Mouse (Mus musculus): Measurements from ENCODE around the gene Ascl3. TPM values are rescaled to one million over a fixed set of nuclear protein-coding genes. Genes with fewer than 3 reads are reported as not detected.

Gene Ascl3
- polyA plus RNA-seq, 1 experiment from 2014 or later = not detected

GRCm38 (mm10) chr7:109707023-109707785, 24.3 kb downstream of the Ascl3 start:
- no peak overlapping the region for H3K9ac ChIP-seq
- ATAC-seq = no peak

DNA sequence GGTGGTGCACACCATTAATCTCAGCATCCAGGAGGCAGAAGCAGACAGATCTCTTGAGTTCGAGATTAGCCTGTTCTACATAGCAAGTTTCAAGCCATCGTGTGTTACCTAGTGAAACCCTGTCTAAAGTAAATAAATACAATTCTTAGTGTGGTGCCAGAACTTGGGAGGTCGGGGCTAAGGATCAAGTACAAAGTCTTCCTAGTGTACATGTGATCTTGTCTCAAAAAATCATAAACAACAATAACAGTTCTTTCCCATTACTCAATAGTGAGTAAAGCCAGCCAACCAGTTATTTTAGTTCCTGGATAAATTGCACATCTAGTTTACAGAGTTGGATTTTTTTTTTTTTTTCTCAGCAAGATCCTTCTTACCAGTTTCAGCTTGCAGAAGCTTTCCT, 27.1 kb downstream of the Ascl3 start:
- ATAC-seq = no peak
- no peak overlapping the region for H3K27ac ChIP-seq
- no peak overlapping the region for H3K9ac ChIP-seq
- H3K9me3 ChIP-seq = no peaks in the 10 kb centered on the region
- no peaks in the 10 kb centered on the region for H3K27me3 ChIP-seq (replicated peaks)
- H3K4me1 ChIP-seq (replicated peaks) = peaks cover 3% of the 10 kb centered on the region; the same call in 1 of the 2 replicates
- H3K4me2 ChIP-seq (replicated peaks) = peak overlapping the region; percentile 81
- 51% methylated on average over 3 of the region's 3 CpGs for WGBS
- H3K4me3 ChIP-seq (replicated peaks) = peak overlapping the region; percentile 74
- no peaks in the 10 kb centered on the region for H3K36me3 ChIP-seq

More at GRCm38 (mm10) chr7:109707023-109707785, 24.3 kb downstream of the Ascl3 start:
- Histone ChIP-seq H3K4me3 (replicated peaks) (no peak overlapping the region), H3K4me2 (replicated peaks) (no peak overlapping the region), H3K36me3 (no peaks in the 10 kb centered on the region), H3K9me3 (no peaks in the 10 kb centered on the region), H3K4me1 (replicated peaks) (peaks cover 6% of the 10 kb centered on the region; the same call in 1 of the 2 replicates), H3K27ac (no peak overlapping the region), H3K27me3 (replicated peaks) (no peaks in the 10 kb centered on the region)
- 31% methylated on average over 4 of the region's 4 CpGs for WGBS

GRCm38 (mm10) chr7:109704016-109704377, 27.5 kb downstream of the Ascl3 start:
- Histone ChIP-seq H3K4me3 (replicated peaks) (peak overlapping the region; percentile 74), H3K4me2 (replicated peaks) (peak overlapping the region; percentile 81), H3K36me3 (no peaks in the 10 kb centered on the region), H3K9ac (peak overlapping the region; percentile 71), H3K9me3 (no peaks in the 10 kb centered on the region), H3K27ac (peak overlapping the region; percentile 72), H3K4me1 (replicated peaks) (peaks cover 3% of the 10 kb centered on the region; the same call in 1 of the 2 replicates), H3K27me3 (replicated peaks) (no peaks in the 10 kb centered on the region)
- WGBS = 2% methylated on average over 17 of the region's 17 CpGs
- ATAC-seq = no peak; the same call in 1 of the 2 replicates

DNA sequence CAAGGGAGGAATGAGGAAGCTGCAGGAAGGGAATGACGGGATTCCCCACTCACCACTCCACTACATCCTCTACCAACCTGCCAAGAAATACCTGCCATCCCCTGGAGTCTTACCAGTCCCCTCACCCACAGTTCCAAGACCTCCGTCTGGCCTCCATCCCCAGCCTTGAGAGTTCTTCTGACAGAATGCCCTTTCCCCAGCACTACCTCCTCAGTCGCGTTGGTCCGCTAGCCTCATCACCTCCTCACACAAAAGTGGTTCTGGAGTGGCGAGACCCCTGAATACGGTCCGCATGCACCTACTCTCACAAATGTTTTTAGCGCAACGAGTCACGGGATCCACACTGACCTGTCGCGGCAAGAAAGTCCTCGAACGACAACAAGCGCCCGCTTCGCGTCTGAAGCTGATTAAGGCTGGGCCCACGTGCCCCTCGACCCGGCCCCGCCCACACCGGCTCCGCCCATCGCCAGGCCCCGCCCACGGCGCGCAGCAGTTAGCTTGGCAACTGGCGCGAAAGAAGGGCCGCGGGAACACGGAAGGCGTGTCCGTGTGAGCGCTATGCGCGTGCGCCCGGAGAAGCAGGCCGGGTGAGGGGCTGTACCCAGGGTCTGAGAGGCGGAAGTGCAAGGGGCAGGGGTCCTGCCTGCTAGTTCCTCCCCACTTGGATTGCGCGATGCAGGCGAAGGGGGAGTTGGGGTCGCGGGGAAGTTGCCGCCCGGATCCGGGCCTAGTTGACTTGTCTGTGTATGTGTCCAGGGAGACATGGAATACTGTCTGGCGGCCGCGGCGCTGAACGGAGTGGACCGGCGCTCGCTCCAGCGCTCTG, 28.1 kb downstream of the Ascl3 start, which contains the start of the genes St5 and Akip1:
Gene St5, minus strand, starts transcription at position 416 of the 826 bp plus-strand sequence.
Gene Akip1, plus strand, starts transcription at position 501 of the 826 bp plus-strand sequence.
- H3K9ac ChIP-seq = peak within 1 kb of the TSS; percentile 71
- under 1% methylated on average over 61 of the region's 61 CpGs for WGBS
- peak within 1 kb of the TSS; percentile 74 for H3K4me3 ChIP-seq (replicated peaks)
- peaks cover 3% of the 10 kb centered on the region; the same call in 1 of the 2 replicates for H3K4me1 ChIP-seq (replicated peaks)
- H3K27ac ChIP-seq = peak within 1 kb of the TSS; percentile 72
- peak within 1 kb of the TSS; percentile 81 for H3K4me2 ChIP-seq (replicated peaks)
- peak; percentile 97 for ATAC-seq
- H3K27me3 ChIP-seq (replicated peaks) = no peaks in the 10 kb centered on the region
- no peaks in the 10 kb centered on the region for H3K9me3 ChIP-seq
- H3K36me3 ChIP-seq = no peaks in the 10 kb centered on the region

DNA sequence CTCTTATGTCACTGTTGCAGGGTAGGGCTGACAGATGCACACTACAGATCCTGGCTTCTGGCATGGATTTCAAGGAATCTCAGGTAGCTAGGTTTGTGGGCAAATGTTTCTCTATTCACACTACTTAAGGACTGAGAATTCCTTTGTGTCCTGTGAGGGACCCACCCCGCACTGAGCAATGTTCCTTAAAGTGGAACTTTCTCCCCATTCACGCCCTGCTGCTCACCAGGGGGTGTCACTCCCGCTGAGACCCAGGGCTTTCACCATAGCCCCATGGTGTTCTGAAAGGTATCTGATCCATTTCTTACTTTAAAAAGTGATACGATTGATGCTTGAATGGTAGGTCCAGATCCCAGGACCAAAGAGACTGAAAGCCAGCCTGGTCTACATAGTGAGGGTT, 28.8 kb downstream of the Ascl3 start:
- ATAC-seq = no peak
- no peak overlapping the region for H3K9ac ChIP-seq
- H3K27ac ChIP-seq = no peak overlapping the region
- no peaks in the 10 kb centered on the region for H3K9me3 ChIP-seq
- H3K4me1 ChIP-seq (replicated peaks) = peaks cover 3% of the 10 kb centered on the region; the same call in 1 of the 2 replicates
- H3K4me3 ChIP-seq (replicated peaks) = no peak overlapping the region
- H3K36me3 ChIP-seq = no peaks in the 10 kb centered on the region
- 56% methylated on average over 4 of the region's 4 CpGs for WGBS
- H3K27me3 ChIP-seq (replicated peaks) = no peaks in the 10 kb centered on the region
- peak overlapping the region; percentile 81 for H3K4me2 ChIP-seq (replicated peaks)

DNA sequence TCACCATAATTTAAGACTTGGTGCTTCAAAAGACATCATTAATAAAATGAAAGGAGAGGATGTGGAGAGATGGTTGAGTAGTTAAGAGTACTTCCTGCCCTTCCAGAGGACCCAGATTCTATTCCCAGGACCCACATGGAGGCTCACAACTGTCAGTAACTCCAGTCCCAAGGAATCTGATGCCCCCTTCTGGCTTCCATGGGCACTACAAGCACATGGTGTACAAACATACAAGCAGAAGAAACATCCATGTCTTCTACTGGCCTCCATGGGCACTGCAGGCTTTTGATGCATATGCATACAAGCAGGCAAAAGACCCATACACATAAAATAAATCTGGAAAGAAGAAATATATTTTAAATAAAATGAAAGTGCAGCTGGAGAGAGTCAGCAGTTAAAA, 31.3 kb downstream of the Ascl3 start:
- H3K9me3 ChIP-seq = no peaks in the 10 kb centered on the region
- peaks cover 3% of the 10 kb centered on the region; the same call in 1 of the 2 replicates for H3K4me1 ChIP-seq (replicated peaks)
- no peak overlapping the region for H3K4me3 ChIP-seq (replicated peaks)
- H3K4me2 ChIP-seq (replicated peaks) = no peak overlapping the region
- no peak overlapping the region for H3K27ac ChIP-seq
- no peak overlapping the region for H3K9ac ChIP-seq
- no peaks in the 10 kb centered on the region for H3K36me3 ChIP-seq
- ATAC-seq = no peak
- H3K27me3 ChIP-seq (replicated peaks) = no peaks in the 10 kb centered on the region

- no peak overlapping the region for H3K4me2 ChIP-seq (replicated peaks)
- H3K9ac ChIP-seq = no peak overlapping the region
- ATAC-seq = no peak
- no peak overlapping the region for H3K27ac ChIP-seq
- H3K4me1 ChIP-seq (replicated peaks) = 0 out of 2 replicates have a peak, but pooled peaks cover 4% of the 10 kb centered on the region
- WGBS = 88% methylated on average over 10 of the region's 10 CpGs
- H3K4me3 ChIP-seq (replicated peaks) = no peak overlapping the region
- no peaks in the 10 kb centered on the region for H3K9me3 ChIP-seq
- no peaks in the 10 kb centered on the region for H3K36me3 ChIP-seq
- no peaks in the 10 kb centered on the region for H3K27me3 ChIP-seq (replicated peaks)
These were observed 36.2 kb downstream of the Ascl3 start for GRCm38 (mm10) chr7:109695339-109695726.

- H3K27ac ChIP-seq = no peak overlapping the region
- 88% methylated on average over 13 of the region's 13 CpGs for WGBS
- no peaks in the 10 kb centered on the region for H3K27me3 ChIP-seq (replicated peaks)
- H3K9me3 ChIP-seq = no peaks in the 10 kb centered on the region
- H3K36me3 ChIP-seq = no peaks in the 10 kb centered on the region
- no peak for ATAC-seq
- H3K4me3 ChIP-seq (replicated peaks) = no peak overlapping the region
- no peak overlapping the region for H3K9ac ChIP-seq
- 0 out of 2 replicates have a peak, but pooled peaks cover 4% of the 10 kb centered on the region for H3K4me1 ChIP-seq (replicated peaks)
- no peak overlapping the region for H3K4me2 ChIP-seq (replicated peaks)
These were observed 36.8 kb downstream of the Ascl3 start for GRCm38 (mm10) chr7:109694576-109695338.

DNA sequence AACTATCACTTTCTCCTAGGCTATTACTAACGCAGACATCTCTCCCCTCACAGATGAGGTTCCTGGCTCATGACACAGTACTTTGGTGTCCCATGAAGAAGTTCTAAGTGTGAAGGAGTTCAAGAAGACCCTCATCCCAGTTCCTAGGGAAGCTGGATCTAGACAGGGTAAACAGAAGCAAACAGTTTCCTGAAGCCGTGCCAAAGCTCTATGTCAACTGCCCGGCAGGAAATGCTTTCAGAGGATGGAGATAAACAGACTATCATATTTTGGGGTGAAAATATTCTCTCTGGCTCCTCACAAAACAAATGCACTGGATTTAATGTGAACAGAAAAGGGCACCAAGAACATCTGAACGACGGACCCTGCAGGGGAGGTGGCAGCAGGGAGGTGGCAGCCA, 40.6 kb downstream of the Ascl3 start:
- Histone ChIP-seq H3K27ac (0 out of 2 replicates have a peak overlapping the region, but pooled peaks have one; percentile 27), H3K27me3 (replicated peaks) (no peaks in the 10 kb centered on the region), H3K4me2 (replicated peaks) (no peak overlapping the region), H3K4me3 (replicated peaks) (no peak overlapping the region), H3K9me3 (no peaks in the 10 kb centered on the region), H3K36me3 (no peaks in the 10 kb centered on the region), H3K4me1 (replicated peaks) (0 out of 2 replicates have a peak, but pooled peaks cover 4% of the 10 kb centered on the region), H3K9ac (no peak overlapping the region)
- no peak; the same call in 1 of the 2 replicates for ATAC-seq
- 65% methylated on average over 5 of the region's 5 CpGs for WGBS

GRCm38 (mm10) chr7:109690101-109690500, 41.4 kb downstream of the Ascl3 start:
- H3K27ac ChIP-seq = no peak overlapping the region
- no peak for ATAC-seq
- H3K4me1 ChIP-seq (replicated peaks) = 0 out of 2 replicates have a peak, but pooled peaks cover 4% of the 10 kb centered on the region
- no peak overlapping the region for H3K4me2 ChIP-seq (replicated peaks)
- H3K36me3 ChIP-seq = no peaks in the 10 kb centered on the region
- no peaks in the 10 kb centered on the region for H3K9me3 ChIP-seq
- H3K9ac ChIP-seq = no peak overlapping the region
- no peaks in the 10 kb centered on the region for H3K27me3 ChIP-seq (replicated peaks)
- no peak overlapping the region for H3K4me3 ChIP-seq (replicated peaks)
- WGBS = 90% methylated on average over 3 of the region's 3 CpGs

DNA sequence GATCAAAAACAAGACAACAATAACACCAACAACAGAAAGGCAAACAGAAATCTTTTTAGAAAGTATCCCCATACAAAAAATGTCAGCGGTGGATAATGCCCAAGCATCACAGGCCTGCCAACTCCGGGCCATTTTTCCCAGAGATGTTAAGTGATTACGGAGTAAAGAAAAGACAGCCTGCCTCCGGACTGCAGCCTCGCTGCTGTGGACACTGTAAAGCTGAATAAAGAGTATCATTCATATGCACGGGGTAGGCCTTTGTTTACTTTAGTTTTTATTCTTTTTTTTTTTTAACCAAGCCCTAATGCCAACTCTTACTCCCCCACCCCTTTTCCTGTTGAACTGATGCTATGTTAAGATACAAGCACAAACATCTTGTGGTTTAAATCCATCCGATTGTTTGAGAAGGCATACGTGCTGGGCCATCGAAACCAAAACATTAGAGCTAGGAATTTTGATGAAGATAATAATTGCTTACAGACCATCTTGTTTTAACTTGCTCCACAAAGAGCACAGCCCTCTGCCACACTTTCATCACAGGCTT, 44.9 kb downstream of the Ascl3 start:
- ATAC-seq = no peak
- H3K36me3 ChIP-seq = no peaks in the 10 kb centered on the region
- no peak overlapping the region for H3K27ac ChIP-seq
- H3K9ac ChIP-seq = no peak overlapping the region
- H3K4me1 ChIP-seq (replicated peaks) = 0 out of 2 replicates have a peak, but pooled peaks cover 4% of the 10 kb centered on the region
- no peak overlapping the region for H3K4me3 ChIP-seq (replicated peaks)
- H3K9me3 ChIP-seq = no peaks in the 10 kb centered on the region
- H3K27me3 ChIP-seq (replicated peaks) = no peaks in the 10 kb centered on the region
- WGBS = 44% methylated on average over 9 of the region's 9 CpGs
- H3K4me2 ChIP-seq (replicated peaks) = no peak overlapping the region

Data from intestine, embryonic 15.5 days (tissue).